Mouse (Mus musculus) effector memory CD4-positive, alpha-beta T cell, adult 5 months (primary cell): ENCODE data around the gene Atp5mpl. TPM values are rescaled to one million over a fixed set of nuclear protein-coding genes. Genes with fewer than 3 reads are reported as not detected.

Experiments used
- polyA plus RNA-seq: library from polyadenylated mRNA; unstranded; fragments of 100-300 nt; shearing (Covaris generic); gene quantifications from one replicate; pipeline ENCODE4 v1.2.1, GENCODE M21; 2017

The Atp5mpl gene
- polyA plus RNA-seq: 141 TPM

GRCm38 (mm10) chr12:111966683-111967173, at the start of gene Atp5mpl:
TSS of gene Atp5mpl (minus strand) at chr12:111966977.

GRCm38 (mm10) chr12:111980887-111981367, 14.2 kb upstream of the Atp5mpl start, which contains the start of gene Rd3l:
TSS of gene Rd3l (minus strand) at chr12:111981317.

DNA sequence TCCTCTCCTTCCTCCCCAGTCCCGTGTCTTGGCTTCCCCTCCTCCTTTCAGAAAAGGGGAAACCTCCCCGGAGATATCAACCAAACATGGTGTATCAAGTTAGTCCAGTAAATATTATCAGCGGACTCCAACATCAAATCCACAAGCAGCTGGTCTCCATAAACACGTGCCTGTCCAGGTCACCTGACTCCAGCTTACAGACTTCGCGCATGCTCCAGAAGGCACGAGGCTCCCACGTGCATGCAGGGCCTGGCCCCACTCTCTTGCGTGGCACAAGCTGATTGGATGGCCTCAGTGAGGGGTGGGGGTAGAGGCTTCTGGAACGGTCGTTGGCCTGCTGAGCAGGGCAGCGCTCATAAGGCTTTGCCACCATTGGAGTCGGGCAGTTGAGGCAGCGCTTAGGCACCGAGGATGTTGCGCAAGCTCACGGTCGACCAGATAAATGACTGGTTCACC, 4.5 kb upstream of the Atp5mpl start, which contains the start of gene Tdrd9:
Gene Tdrd9, plus strand, starts transcription at position 329 of the 456 bp plus-strand sequence.

Other genes with a start within 250 kb of the Atp5mpl start
- gene Klc1, start 208.1 kb downstream of the Atp5mpl start, polyA plus RNA-seq: 33.2 TPM
- 2.9 TPM for gene Xrcc3, start 153.1 kb downstream of the Atp5mpl start, polyA plus RNA-seq
- gene Zfyve21, start 152.8 kb downstream of the Atp5mpl start, polyA plus RNA-seq: 4.8 TPM
- 46.5 TPM for gene Ppp1r13b, start 58.9 kb downstream of the Atp5mpl start, polyA plus RNA-seq
- gene Tdrd9, start 4.6 kb upstream of the Atp5mpl start, polyA plus RNA-seq: not detected
- not detected for gene Rd3l, start 14.3 kb upstream of the Atp5mpl start, polyA plus RNA-seq
- gene Aspg, start 139.7 kb upstream of the Atp5mpl start, polyA plus RNA-seq: not detected
- not detected for gene Kif26a, start 179.2 kb upstream of the Atp5mpl start, polyA plus RNA-seq